Mouse (Mus musculus) stomach, postnatal 0 days (tissue): ENCODE measurements around the gene Tpcn1.

ENCODE experiments used
- CTCF ChIP-seq: IDR thresholded peaks from 2 replicates; pipeline ENCODE4 v1.5.1; 2016; ENCODE audit warnings: antibody characterized with exemption, low read depth, mild to moderate bottlenecking, moderate library complexity
- EP300 ChIP-seq: optimal IDR thresholded peaks from 2 replicates; pipeline ENCODE3; 2016; ENCODE audit warnings: antibody characterized with exemption

- no peak for TF ChIP-seq EP300
- TF ChIP-seq CTCF = no peak
Measured at GRCm38 (mm10) chr5:120628624-120629023, 40.2 kb upstream of the Tpcn1 start.
